28 mouse cellular contexts compared by ENCODE assay signal in the genomic region with DNA sequence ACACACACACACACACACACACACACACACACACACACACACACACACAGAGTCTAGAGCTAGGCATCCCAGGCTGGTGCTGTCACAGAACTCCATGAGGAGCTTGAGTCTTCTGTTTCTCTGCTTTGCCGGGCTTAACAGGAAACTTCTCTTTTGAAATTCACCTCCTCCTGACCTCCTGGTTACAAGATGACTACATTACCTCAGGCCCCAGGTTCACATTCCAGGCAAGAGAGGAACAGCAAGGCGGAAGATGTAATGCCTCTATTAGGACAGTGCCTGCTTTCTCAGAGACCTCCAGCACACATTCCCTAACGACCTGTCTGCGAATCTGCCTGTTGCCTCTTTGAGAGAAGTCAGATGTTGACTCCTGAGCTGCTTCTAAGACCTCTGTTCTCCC. TPM values are rescaled to one million over a fixed set of nuclear protein-coding genes. Genes with fewer than 3 reads are reported as not detected.
A peak's percentile ranks its signal among the peaks of the same experiment; 100 is the strongest.
DNase-seq lines count a peak whose midpoint lies in the region; ATAC-seq and TF ChIP-seq lines count a peak whose summit lies in the region.
"Had no signal": no experiment of that assay in that cellular context is flagged by ENCODE, and none has a peak within 500 bp of the region (broad histone marks: within the 10 kb centered on the region; RNA-seq: fewer than 3 reads in every experiment).

TSS of gene Gm8439 (plus strand) at position 301 of the 400 bp plus-strand sequence.

- no peak for TF ChIP-seq POLR2A in lung, adult 2 months (IDR thresholded peaks at IDR 0.05; ENCODE audit: borderline replicate concordance, extremely low read depth, low read depth, low read length)

- no peak within 1 kb of the TSS for H3K9ac ChIP-seq in hindbrain, embryonic 14.5 days
- peak within 1 kb of the TSS; percentile 27; the same call in 1 of the 2 replicates for H3K9ac ChIP-seq in lung, embryonic 16.5 days (ENCODE audit: low read length)
- H3K9ac ChIP-seq: intestine, embryonic 15.5 days; limb, embryonic 13.5 days; lung, embryonic 15.5 days had no signal

- no peaks in the 10 kb centered on the region for H3K36me3 ChIP-seq in hindbrain, embryonic 10.5 days
- H3K36me3 ChIP-seq in hindbrain, embryonic 14.5 days (replicated peaks; ENCODE audit: control insufficient read depth, insufficient read depth) = no peaks in the 10 kb centered on the region
- no peaks in the 10 kb centered on the region for H3K36me3 ChIP-seq in lung, embryonic 16.5 days (ENCODE audit: control insufficient read depth, insufficient read depth, low read length)
- H3K36me3 ChIP-seq: hindbrain, embryonic 13.5 days; intestine, embryonic 15.5 days; limb, embryonic 13.5 days; lung, embryonic 15.5 days had no signal

- peaks cover 23% of the 10 kb centered on the region for H3K27me3 ChIP-seq in hindbrain, embryonic 10.5 days (ENCODE audit: insufficient read depth, poor library complexity, severe bottlenecking)
- no peaks in the 10 kb centered on the region; the same call in 1 of the 2 replicates for H3K27me3 ChIP-seq in hindbrain, embryonic 14.5 days (ENCODE audit: control insufficient read depth, insufficient read depth, low read length)
- no peaks in the 10 kb centered on the region for H3K27me3 ChIP-seq in lung, embryonic 16.5 days (ENCODE audit: control insufficient read depth, insufficient read depth, low read depth, low read length)
- H3K27me3 ChIP-seq: intestine, embryonic 15.5 days; lung, embryonic 15.5 days had no signal

- peak within 1 kb of the TSS; percentile 29; the same call in 1 of the 2 replicates for H3K27ac ChIP-seq in hindbrain, embryonic 10.5 days
- no peak within 1 kb of the TSS for H3K27ac ChIP-seq in hindbrain, embryonic 14.5 days
- peak within 1 kb of the TSS; percentile 24; the same call in 1 of the 2 replicates for H3K27ac ChIP-seq in lung, embryonic 16.5 days (ENCODE audit: low read length)
- H3K27ac ChIP-seq: hindbrain, embryonic 13.5 days; intestine, embryonic 15.5 days; limb, embryonic 13.5 days; lung, embryonic 15.5 days had no signal

- ATAC-seq in hindbrain, embryonic 14.5 days (ENCODE audit: low FRiP score) = no peak
- ATAC-seq in lung, embryonic 16.5 days (ENCODE audit: low read depth) = no peak
- ATAC-seq in megakaryocyte, adult 5-6 weeks (ENCODE audit: poor library complexity, severe bottlenecking) = peak; percentile 20
- no peak for ATAC-seq in inflammation-experienced regulatory T-cells, adult 6 months
- ATAC-seq: forebrain, embryonic 14.5 days; intestine, embryonic 15.5 days; midbrain, embryonic 16.5 days had no signal

- 25% methylated on average over 4 of the region's 4 CpGs for WGBS in hindbrain, embryonic 10.5 days
- 26% methylated on average over 4 of the region's 4 CpGs for WGBS in hindbrain, embryonic 14.5 days
- WGBS in lung, embryonic 16.5 days = 20% methylated on average over 4 of the region's 4 CpGs
- 34% methylated on average over 4 of the region's 4 CpGs for WGBS in lung, adult 2 months

- no peak within 1 kb of the TSS for H3K4me2 ChIP-seq in hindbrain, embryonic 14.5 days (replicated peaks)
- H3K4me2 ChIP-seq in lung, embryonic 16.5 days (ENCODE audit: low read depth, low read length) = no peak within 1 kb of the TSS
- H3K4me2 ChIP-seq: heart, embryonic 11.5 days; hindbrain, embryonic 13.5 days; intestine, embryonic 15.5 days; lung, embryonic 15.5 days had no signal

- no peak for DNase-seq in hindbrain, embryonic 10.5 days (ENCODE audit: low spot score)
- DNase-seq in hindbrain, embryonic 14.5 days (ENCODE audit: low spot score) = no peak
- DNase-seq in lung, adult 2 months = no peak
- no peak for DNase-seq in gonadal fat pad, adult 2 months (ENCODE audit: low read depth)
- DNase-seq in frontal cortex, adult 2 months (ENCODE audit: extremely low spot score in 1 of 2, low spot score in 1 of 2) = no peak
- DNase-seq: cerebellum, adult 8-10 months; gastrocnemius, postnatal 14 days; heart, postnatal 10 days; right cerebral cortex, postnatal 4 days had no signal

- H3K9me3 ChIP-seq in hindbrain, embryonic 10.5 days = no peaks in the 10 kb centered on the region
- no peaks in the 10 kb centered on the region for H3K9me3 ChIP-seq in hindbrain, embryonic 14.5 days (ENCODE audit: control insufficient read depth, low read length)
- no peaks in the 10 kb centered on the region for H3K9me3 ChIP-seq in lung, embryonic 16.5 days (ENCODE audit: control insufficient read depth, low read length)
- H3K9me3 ChIP-seq: hindbrain, embryonic 13.5 days; intestine, embryonic 15.5 days; limb, embryonic 13.5 days; lung, embryonic 15.5 days had no signal

- H3K4me1 ChIP-seq in hindbrain, embryonic 10.5 days (replicated peaks) = peaks cover 23% of the 10 kb centered on the region; the same call in 1 of the 2 replicates
- no peaks in the 10 kb centered on the region for H3K4me1 ChIP-seq in hindbrain, embryonic 14.5 days (replicated peaks; ENCODE audit: control insufficient read depth, insufficient read depth, low read length)
- peaks cover 8% of the 10 kb centered on the region for H3K4me1 ChIP-seq in lung, embryonic 16.5 days (replicated peaks; ENCODE audit: control insufficient read depth, insufficient read depth, low read length)
- no peaks in the 10 kb centered on the region for H3K4me1 ChIP-seq in lung, adult 2 months (ENCODE audit: control insufficient read depth, insufficient read depth, low read length)

- no peak within 1 kb of the TSS for H3K4me3 ChIP-seq in hindbrain, embryonic 10.5 days
- no peak within 1 kb of the TSS for H3K4me3 ChIP-seq in hindbrain, embryonic 14.5 days (replicated peaks; ENCODE audit: low read length)
- no peak within 1 kb of the TSS for H3K4me3 ChIP-seq in lung, embryonic 16.5 days (ENCODE audit: low read length)
- no peak within 1 kb of the TSS for H3K4me3 ChIP-seq in lung, adult 2 months (replicated peaks; ENCODE audit: extremely low read depth, low read depth, low read length)
- H3K4me3 ChIP-seq: hindbrain, embryonic 13.5 days; intestine, embryonic 15.5 days; limb, embryonic 13.5 days; lung, embryonic 15.5 days had no signal

- TF ChIP-seq CTCF in lung, adult 2 months (IDR thresholded peaks at IDR 0.05; ENCODE audit: insufficient read depth, low read length) = no peak

RNA-seq across cellular contexts. Expression of gene Gm8439, which starts in this region (rescaled TPM):
- not detected in 2 replicates for polyA plus RNA-seq in hindbrain, embryonic 10.5 days (2016; fragmentation: Nextera tagmentation; extraction: Ambion mirVana)
- polyA plus RNA-seq in hindbrain, embryonic 14.5 days (2014; fragmentation: Nextera tagmentation; extraction: Ambion mirVana) = not detected in 2 replicates
- not detected in 2 replicates for polyA plus RNA-seq in lung, embryonic 16.5 days (2015; fragmentation: Nextera tagmentation; extraction: Ambion mirVana)
- not detected in 2 replicates for polyA plus RNA-seq in lung, adult 2 months (2012; rRNA removed)
- 10.4 and 12.4 TPM in 2 replicates for polyA plus RNA-seq in gonadal fat pad, adult 2 months (2012; rRNA removed)
- total RNA-seq in megakaryocyte, adult 5-6 weeks (2015) = 0.58 and 1.5 TPM in 2 replicates
- 1.9 TPM in 1 of 2 replicates, not detected in the other for total RNA-seq in megakaryocyte, adult 5-6 weeks (2017)
- polyA plus RNA-seq in inflammation-experienced regulatory T-cells, adult 6 months (2017; shearing (Covaris generic)) = not detected
- polyA plus RNA-seq in frontal cortex, adult 2 months (2012; rRNA removed) = not detected in 2 replicates
- total RNA-seq: adrenal gland, adult 18-20 months; adrenal gland, postnatal 4 days; common myeloid progenitor, adult 5-6 weeks; gastrocnemius, postnatal 14 days; heart, postnatal 10 days; layer of hippocampus, postnatal 25 days; left cerebral cortex, postnatal 10 days; megakaryocyte progenitor cell, adult 5-6 weeks; neutrophil, adult 5-6 weeks had no signal
- polyA plus RNA-seq: embryonic facial prominence, embryonic 11.5 days; forebrain, embryonic 14.5 days; hindbrain, embryonic 13.5 days; intestine, embryonic 15.5 days; large intestine, adult 2 months; limb, embryonic 13.5 days; lung, embryonic 15.5 days; midbrain, embryonic 16.5 days had no signal
